Mouse (Mus musculus) urinary bladder, postnatal 10 days (tissue): ENCODE measurements around the gene Rpl18a.

Experiments
- DNase-seq: peaks from one replicate; pipeline ENCODE4 v3.0.0; 2022; ENCODE audit warnings: low spot score

Gene Rpl18a

DNA sequence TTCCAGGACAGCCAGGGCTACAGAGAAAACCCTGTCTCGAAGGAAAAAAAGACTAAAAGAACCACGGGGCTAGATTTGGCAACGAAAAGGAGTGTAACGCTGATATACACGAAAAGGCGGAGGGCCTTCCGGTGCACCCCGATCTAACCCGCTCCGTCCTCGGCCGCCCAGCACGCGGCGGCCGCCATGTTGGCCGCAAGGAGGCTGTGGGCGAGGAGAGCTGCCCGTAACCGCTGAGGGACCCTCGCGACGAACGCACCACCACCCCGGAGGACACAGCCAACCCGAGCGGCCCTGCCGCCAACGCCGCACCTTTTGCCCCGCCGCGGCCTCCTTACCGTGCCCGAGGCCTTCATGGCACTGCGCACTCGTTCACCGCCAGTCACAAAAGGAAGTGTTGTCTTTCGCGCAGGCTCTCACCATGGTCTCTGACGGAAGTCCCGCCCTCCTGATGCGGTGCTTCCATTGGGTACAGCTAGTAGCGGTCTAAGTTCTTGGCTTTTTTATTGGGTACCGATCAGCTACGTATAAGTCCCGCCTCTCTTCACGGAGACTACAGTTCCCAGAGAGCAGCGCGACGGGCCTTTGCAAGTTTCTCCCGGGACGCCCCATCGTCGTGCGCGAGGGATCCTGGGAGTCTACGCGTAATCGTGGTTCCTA lies at the start of gene Rpl18a:
Rpl18a (minus strand) TSS at position 392 of the 660 bp plus-strand sequence.
- DNase-seq: peak; percentile 68

DNA sequence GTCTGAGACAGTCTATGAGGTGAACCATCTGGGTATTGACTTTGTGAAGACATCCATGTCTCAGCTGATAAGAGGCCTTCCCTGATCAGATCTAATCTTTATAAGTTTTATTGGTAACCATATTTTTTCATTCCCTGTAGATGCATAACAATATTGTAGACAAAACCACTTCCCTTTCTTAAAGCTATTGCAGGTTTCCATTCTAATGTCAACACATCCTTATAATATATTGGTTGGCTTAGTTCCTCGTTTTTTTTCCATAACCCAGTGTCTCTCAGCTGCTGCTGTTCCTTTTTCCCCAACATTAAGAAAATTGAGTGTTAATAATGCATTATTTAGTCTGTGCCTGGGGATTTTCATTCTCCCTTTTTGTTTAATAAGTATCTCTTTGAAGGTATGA lies 46.0 kb upstream of the Rpl18a start:
- DNase-seq: no peak

GRCm38 (mm10) chr8:70941478-70941877 lies 44.3 kb upstream of the Rpl18a start:
- DNase-seq: no peak

- no peak for DNase-seq
Observed at GRCm38 (mm10) chr8:70937200-70937599, 40.0 kb upstream of the Rpl18a start.

DNA sequence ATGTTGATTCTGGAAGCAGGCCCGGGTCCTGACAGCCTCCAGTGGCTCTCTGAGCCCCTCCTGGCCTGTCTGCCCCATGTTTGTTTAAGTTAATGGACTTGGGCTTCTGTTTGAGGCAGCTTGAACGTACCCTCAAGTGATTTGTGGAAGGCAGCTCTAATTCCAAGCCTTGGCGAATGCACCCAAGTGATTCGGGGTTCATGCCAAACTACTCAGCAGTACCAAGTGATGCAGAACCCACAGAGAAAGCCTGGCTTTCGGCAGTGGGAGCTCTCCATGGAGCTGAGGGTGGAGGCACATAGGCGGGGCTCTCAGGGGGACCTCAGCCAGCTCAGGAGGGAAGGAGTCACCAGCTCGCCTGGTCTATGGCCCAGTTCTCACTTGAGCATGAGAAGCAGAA lies 37.6 kb upstream of the Rpl18a start:
- no peak for DNase-seq

DNA sequence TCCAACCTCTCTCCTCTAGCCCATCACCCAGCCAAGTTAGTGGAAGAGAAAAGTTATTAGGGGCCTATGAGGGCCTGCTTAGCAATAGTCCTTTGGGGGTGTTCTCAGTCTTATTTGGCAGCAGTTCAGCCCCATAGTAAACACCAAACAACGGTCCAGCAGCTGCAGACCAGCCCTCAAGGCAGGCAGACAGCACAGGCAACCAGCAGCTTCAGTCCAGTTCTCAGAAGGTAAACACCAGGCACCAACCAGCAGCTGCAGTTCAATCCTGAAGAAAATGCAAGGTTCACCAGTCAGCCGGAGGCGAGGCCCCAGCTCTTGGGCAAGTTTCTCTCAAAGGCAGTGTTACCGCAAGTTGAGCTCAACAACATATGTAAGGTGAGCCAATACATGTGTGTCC lies 35.8 kb upstream of the Rpl18a start:
- DNase-seq: peak; percentile 5

GRCm38 (mm10) chr8:70931731-70932130 lies 34.5 kb upstream of the Rpl18a start:
- no peak for DNase-seq

DNA sequence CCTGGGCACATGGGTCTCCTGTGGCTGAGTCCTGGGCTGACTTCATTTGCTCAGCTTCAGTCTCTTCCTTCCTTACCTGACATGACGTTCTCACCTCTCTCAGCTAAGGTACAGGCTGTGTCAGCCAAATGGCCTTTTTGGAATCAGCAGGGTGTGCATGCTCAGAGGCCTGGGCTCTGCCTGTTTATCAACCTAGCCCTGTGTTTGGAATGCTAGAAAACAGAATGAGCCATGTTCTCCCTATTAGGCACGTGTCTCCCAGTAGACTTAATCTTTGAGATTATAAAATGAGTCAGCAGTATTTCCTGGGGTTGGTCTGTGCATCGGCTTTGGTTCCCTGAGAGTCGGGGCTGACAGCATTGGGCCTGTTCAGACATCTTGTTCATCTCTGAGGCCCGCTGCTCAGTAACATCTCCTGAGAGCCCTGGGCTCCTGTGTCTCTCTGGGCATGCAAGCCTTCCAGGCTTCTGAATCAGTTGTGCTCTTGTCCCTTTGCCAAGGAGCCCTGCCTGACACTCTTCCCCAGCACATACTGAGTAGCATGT lies 31.6 kb upstream of the Rpl18a start:
- DNase-seq: no peak

DNA sequence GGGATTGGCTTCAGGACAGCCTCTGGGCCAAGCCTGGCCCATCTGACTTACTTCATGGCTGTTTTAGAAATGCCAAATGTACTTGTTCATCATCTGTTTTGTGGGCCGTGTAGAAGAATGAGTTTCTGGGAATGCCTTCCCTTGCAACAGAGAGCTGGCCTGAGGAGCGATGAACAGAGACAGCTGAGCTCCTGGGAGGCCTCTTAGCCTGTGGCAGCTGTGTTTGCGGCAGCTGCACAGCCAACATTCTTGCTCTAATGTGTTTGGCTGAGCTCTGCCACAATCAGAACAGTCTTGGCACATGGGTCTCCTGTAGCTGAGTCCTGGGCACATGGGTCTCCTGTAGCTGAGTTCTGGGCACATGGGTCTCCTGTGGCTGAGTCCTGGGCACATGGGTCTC lies 30.9 kb upstream of the Rpl18a start:
- no peak for DNase-seq

DNA sequence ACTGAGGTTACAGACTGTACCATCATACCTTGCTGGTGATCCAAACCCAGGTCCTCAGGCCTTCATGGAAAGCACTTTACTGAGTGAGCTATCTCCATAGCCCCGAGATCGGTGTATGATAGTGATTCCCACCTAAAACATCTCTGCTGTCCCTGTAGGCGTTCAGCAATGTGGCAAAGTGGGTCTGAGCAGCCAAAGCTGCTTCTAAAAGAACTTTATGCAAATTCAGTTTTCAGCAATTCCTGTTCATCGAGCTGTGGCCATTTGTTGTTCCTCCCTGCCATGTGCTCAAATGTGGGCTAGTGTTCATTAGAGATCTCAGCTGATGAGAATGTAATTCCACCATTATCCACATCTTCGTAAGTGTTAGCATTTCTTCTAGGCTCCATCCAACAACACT lies 29.2 kb upstream of the Rpl18a start:
- no peak for DNase-seq

GRCm38 (mm10) chr8:70925754-70926153 lies 28.5 kb upstream of the Rpl18a start:
- no peak for DNase-seq

DNA sequence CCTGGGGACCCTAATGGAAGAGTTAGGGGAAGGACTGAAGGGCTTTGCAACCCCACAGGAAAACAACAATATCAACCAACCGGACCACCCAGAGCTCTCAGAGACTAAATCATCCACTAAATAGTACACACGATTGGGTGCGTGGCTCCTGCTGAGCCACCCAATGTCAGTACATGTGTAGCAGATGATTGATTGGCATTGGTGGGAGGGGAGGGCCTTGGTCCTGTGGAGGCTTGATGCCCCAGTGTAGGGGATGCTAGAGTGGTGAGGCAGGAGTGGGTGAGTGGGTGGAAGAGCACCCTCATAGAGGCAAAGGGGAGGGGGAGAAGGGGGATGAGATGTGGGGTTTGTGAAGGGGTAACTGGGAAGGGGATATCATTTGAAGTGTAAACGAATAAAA lies 26.9 kb upstream of the Rpl18a start:
- no peak for DNase-seq

- no peak for DNase-seq
Observed at GRCm38 (mm10) chr8:70920049-70920922, 23.1 kb upstream of the Rpl18a start.

- no peak for DNase-seq
Observed at GRCm38 (mm10) chr8:70914704-70915103, 17.5 kb upstream of the Rpl18a start.

DNA sequence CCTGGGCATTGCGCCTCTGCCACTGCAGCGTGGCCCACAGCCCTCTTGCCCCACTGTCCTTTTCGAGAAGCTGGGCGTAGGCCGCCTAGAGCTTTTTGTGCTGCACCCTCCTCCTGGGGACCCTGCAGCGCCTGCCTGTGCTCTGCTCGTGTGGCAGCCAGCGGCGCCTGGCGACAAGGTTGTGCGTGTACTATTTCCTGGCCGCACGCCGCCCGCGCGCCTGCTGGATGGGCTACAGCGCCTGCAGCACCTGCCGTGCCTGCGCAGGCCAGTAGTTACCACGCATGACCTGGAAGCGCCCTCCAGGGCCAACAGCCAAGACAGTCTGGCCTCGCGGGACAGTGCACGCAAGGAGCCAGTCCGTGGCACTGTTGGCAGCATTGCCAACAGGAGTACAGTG lies 16.3 kb upstream of the Rpl18a start:
- no peak for DNase-seq

GRCm38 (mm10) chr8:70912955-70913354 lies 15.7 kb upstream of the Rpl18a start:
- no peak for DNase-seq

- no peak for DNase-seq
Observed at GRCm38 (mm10) chr8:70911596-70911995, 14.4 kb upstream of the Rpl18a start.

DNA sequence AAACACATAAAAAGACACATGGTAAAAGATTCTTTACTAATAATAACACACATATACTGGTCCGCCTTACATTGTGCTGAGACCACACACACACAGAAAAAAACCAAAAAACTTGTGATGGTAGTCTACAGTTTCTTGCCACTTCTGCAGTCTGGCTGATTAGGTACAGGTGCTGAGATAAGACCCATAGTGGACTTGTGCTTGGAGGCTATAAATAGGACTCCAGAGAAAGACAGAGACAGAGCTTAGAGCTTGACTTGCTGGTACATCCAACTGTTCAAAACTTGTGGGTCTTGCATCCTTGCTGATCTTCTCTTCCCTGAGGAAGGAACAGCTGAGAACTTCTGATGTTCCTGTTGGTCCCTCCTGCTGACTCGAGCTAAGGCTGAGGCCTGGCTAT lies 10.3 kb upstream of the Rpl18a start:
- no peak for DNase-seq

DNA sequence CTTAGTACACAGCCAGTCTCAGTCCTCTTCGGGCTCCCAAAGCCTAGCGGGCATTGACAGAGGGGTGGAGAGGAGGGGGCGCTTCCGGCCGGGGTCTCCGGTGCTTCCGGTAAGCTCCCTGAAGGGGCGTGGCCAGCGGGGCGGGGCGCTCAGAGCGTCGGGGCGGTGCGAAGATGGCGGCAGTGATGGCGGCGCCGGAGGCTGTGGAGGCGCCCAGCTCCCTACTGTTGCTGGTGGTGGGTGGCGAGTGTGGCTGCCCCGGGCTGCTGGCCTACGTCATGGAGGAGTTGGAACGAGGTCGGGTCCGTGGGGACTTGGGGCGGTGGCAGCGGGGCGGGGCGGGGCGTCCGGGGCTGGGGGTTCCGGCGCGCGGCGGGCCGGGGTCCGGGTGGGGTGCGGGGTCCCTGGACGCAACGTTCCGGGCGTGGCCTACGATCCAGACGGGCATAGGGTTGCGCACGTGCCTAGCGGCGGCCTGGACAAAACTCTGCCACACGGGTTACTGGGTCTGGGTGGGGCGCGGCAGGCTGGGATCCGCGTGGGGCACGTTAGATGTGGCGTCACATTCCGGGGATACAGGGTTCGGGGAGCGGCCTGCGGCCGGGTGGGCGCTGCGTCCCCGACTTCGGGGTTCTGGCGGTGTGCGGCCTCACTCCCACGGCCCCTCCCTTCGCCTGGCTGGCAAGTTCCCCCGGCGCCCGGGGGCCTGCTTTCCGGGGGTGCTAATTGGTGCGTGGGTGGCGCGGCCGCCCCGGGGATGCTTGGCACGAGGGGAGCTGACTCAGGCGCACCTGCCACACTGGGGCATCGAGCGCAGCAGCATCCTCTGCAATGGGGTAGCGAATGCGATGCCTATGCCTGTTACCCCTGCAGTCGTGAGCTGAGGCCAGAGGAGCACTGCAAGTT lies 8.9 kb upstream of the Rpl18a start, which contains the start of gene Map1s:
Map1s (plus strand) TSS at position 102 of the 906 bp plus-strand sequence.
- no peak for DNase-seq

DNA sequence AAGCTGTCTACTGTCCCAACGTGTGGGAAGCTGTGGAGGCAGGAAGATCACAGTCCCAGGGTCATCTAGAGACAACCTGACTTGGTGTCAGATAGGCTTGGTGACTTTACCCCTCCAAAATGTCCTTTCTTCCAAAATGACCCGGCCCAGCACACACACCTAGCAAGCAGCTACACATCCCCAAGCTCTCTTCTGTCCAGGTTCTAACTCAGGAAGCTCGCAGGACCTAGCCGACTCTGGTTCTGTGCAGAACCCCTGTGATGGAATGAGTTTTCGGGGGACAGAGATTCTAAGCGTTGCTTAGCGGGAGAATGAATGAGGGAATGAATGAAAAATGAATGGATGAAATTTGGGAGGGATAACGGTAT lies 8.2 kb upstream of the Rpl18a start:
- no peak for DNase-seq

GRCm38 (mm10) chr8:70904532-70904931 lies 7.3 kb upstream of the Rpl18a start:
- DNase-seq: no peak

- no peak for DNase-seq
Observed at GRCm38 (mm10) chr8:70903582-70903981, 6.4 kb upstream of the Rpl18a start.
